Mouse (Mus musculus): ENCODE data around the gene Gm17490. TPM values are rescaled to one million over a fixed set of nuclear protein-coding genes. Genes with fewer than 3 reads are reported as not detected.

The Gm17490 gene
- polyA plus RNA-seq, 1 experiment from 2014 or later = not detected

GRCm38 (mm10) chr2:11653780-11654179, 27.7 kb upstream of the Gm17490 start:
- Histone ChIP-seq H3K36me3 (no peaks in the 10 kb centered on the region), H3K4me3 (replicated peaks) (no peak overlapping the region), H3K9ac (replicated peaks) (no peak overlapping the region), H3K27ac (no peak overlapping the region), H3K9me3 (no peaks in the 10 kb centered on the region), H3K27me3 (no peaks in the 10 kb centered on the region), H3K4me2 (no peak overlapping the region), H3K4me1 (replicated peaks) (no peaks in the 10 kb centered on the region)
- WGBS = 77% methylated on average over 5 of the region's 5 CpGs
- ATAC-seq (ENCODE audit: insufficient number of reproducible peaks, insufficient read depth, low FRiP score, low TSS enrichment, low read depth) = no peak

GRCm38 (mm10) chr2:11653330-11653729, 27.3 kb upstream of the Gm17490 start:
- ATAC-seq (ENCODE audit: insufficient number of reproducible peaks, insufficient read depth, low FRiP score, low TSS enrichment, low read depth) = no peak
- WGBS = 58% methylated on average over 6 of the region's 6 CpGs
- H3K4me3 ChIP-seq (replicated peaks) = no peak overlapping the region

GRCm38 (mm10) chr2:11652780-11653179, 26.7 kb upstream of the Gm17490 start:
- no peaks in the 10 kb centered on the region for H3K4me1 ChIP-seq (replicated peaks)
- no peaks in the 10 kb centered on the region for H3K27me3 ChIP-seq
- 74% methylated on average over 2 of the region's 2 CpGs for WGBS
- H3K27ac ChIP-seq = no peak overlapping the region
- no peak for ATAC-seq (ENCODE audit: insufficient number of reproducible peaks, insufficient read depth, low FRiP score, low TSS enrichment, low read depth)
- H3K4me3 ChIP-seq (replicated peaks) = no peak overlapping the region
- no peaks in the 10 kb centered on the region for H3K36me3 ChIP-seq
- no peak overlapping the region for H3K4me2 ChIP-seq
- H3K9me3 ChIP-seq = no peaks in the 10 kb centered on the region
- no peak overlapping the region for H3K9ac ChIP-seq (replicated peaks)

More at GRCm38 (mm10) chr2:11653330-11653729, 27.3 kb upstream of the Gm17490 start:
- H3K4me2 ChIP-seq = no peak overlapping the region
- no peak overlapping the region for H3K27ac ChIP-seq
- no peaks in the 10 kb centered on the region for H3K27me3 ChIP-seq
- no peaks in the 10 kb centered on the region for H3K9me3 ChIP-seq
- no peaks in the 10 kb centered on the region for H3K4me1 ChIP-seq (replicated peaks)
- H3K36me3 ChIP-seq = no peaks in the 10 kb centered on the region
- H3K9ac ChIP-seq (replicated peaks) = no peak overlapping the region

GRCm38 (mm10) chr2:11652196-11652595, 26.1 kb upstream of the Gm17490 start:
- H3K4me2 ChIP-seq = no peak overlapping the region
- H3K9ac ChIP-seq (replicated peaks) = no peak overlapping the region
- no peaks in the 10 kb centered on the region for H3K36me3 ChIP-seq
- ATAC-seq (ENCODE audit: insufficient number of reproducible peaks, insufficient read depth, low FRiP score, low TSS enrichment, low read depth) = no peak
- H3K4me1 ChIP-seq (replicated peaks) = no peaks in the 10 kb centered on the region
- no peaks in the 10 kb centered on the region for H3K9me3 ChIP-seq
- no peak overlapping the region for H3K4me3 ChIP-seq (replicated peaks)
- H3K27me3 ChIP-seq = no peaks in the 10 kb centered on the region
- WGBS = 91% methylated on average over 3 of the region's 3 CpGs
- no peak overlapping the region for H3K27ac ChIP-seq

GRCm38 (mm10) chr2:11651476-11651875, 25.4 kb upstream of the Gm17490 start:
- Histone ChIP-seq H3K9ac (replicated peaks) (no peak overlapping the region), H3K4me2 (no peak overlapping the region), H3K27ac (no peak overlapping the region), H3K4me3 (replicated peaks) (no peak overlapping the region), H3K36me3 (no peaks in the 10 kb centered on the region), H3K9me3 (no peaks in the 10 kb centered on the region), H3K4me1 (replicated peaks) (no peaks in the 10 kb centered on the region), H3K27me3 (no peaks in the 10 kb centered on the region)
- ATAC-seq (ENCODE audit: insufficient number of reproducible peaks, insufficient read depth, low FRiP score, low TSS enrichment, low read depth) = no peak
- WGBS = 54% methylated on average over 3 of the region's 3 CpGs

GRCm38 (mm10) chr2:11645297-11645696, 19.2 kb upstream of the Gm17490 start:
- no peaks in the 10 kb centered on the region for H3K36me3 ChIP-seq
- no peaks in the 10 kb centered on the region for H3K9me3 ChIP-seq
- no peak overlapping the region for H3K9ac ChIP-seq (replicated peaks)
- H3K4me2 ChIP-seq = no peak overlapping the region
- no peak for ATAC-seq (ENCODE audit: insufficient number of reproducible peaks, insufficient read depth, low FRiP score, low TSS enrichment, low read depth)
- no peaks in the 10 kb centered on the region for H3K4me1 ChIP-seq (replicated peaks)
- H3K4me3 ChIP-seq (replicated peaks) = no peak overlapping the region
- WGBS = 83% methylated on average over 2 of the region's 2 CpGs
- no peaks in the 10 kb centered on the region for H3K27me3 ChIP-seq
- H3K27ac ChIP-seq = no peak overlapping the region

GRCm38 (mm10) chr2:11644057-11644456, 18.0 kb upstream of the Gm17490 start:
- WGBS = 84% methylated on average over 1 of the region's 1 CpGs
- no peaks in the 10 kb centered on the region for H3K4me1 ChIP-seq (replicated peaks)
- no peak for ATAC-seq (ENCODE audit: insufficient number of reproducible peaks, insufficient read depth, low FRiP score, low TSS enrichment, low read depth)

GRCm38 (mm10) chr2:11642451-11642941, 16.4 kb upstream of the Gm17490 start, which contains the start of gene Il2ra:
TSS of gene Il2ra (plus strand) at chr2:11642807.
- ATAC-seq (ENCODE audit: insufficient number of reproducible peaks, insufficient read depth, low FRiP score, low TSS enrichment, low read depth) = no peak
- H3K9me3 ChIP-seq = no peaks in the 10 kb centered on the region
- no peaks in the 10 kb centered on the region for H3K36me3 ChIP-seq
- H3K9ac ChIP-seq (replicated peaks) = no peak within 1 kb of the TSS
- no peak within 1 kb of the TSS for H3K4me3 ChIP-seq (replicated peaks)
- no peak within 1 kb of the TSS for H3K27ac ChIP-seq
- 89% methylated on average over 3 of the region's 3 CpGs for WGBS
- H3K27me3 ChIP-seq = no peaks in the 10 kb centered on the region
- no peak within 1 kb of the TSS for H3K4me2 ChIP-seq
- no peaks in the 10 kb centered on the region for H3K4me1 ChIP-seq (replicated peaks)

More at GRCm38 (mm10) chr2:11644057-11644456, 18.0 kb upstream of the Gm17490 start:
- no peak overlapping the region for H3K4me2 ChIP-seq
- H3K36me3 ChIP-seq = no peaks in the 10 kb centered on the region
- no peaks in the 10 kb centered on the region for H3K27me3 ChIP-seq
- no peak overlapping the region for H3K27ac ChIP-seq
- H3K4me3 ChIP-seq (replicated peaks) = no peak overlapping the region
- no peak overlapping the region for H3K9ac ChIP-seq (replicated peaks)
- no peaks in the 10 kb centered on the region for H3K9me3 ChIP-seq

GRCm38 (mm10) chr2:11637115-11637514, 11.1 kb upstream of the Gm17490 start:
- ATAC-seq (ENCODE audit: insufficient number of reproducible peaks, insufficient read depth, low FRiP score, low TSS enrichment, low read depth) = no peak
- WGBS = 71% methylated on average over 1 of the region's 1 CpGs
- H3K9ac ChIP-seq (replicated peaks) = no peak overlapping the region

GRCm38 (mm10) chr2:11636138-11636480, 10.0 kb upstream of the Gm17490 start:
- no peak overlapping the region for H3K27ac ChIP-seq
- no peaks in the 10 kb centered on the region for H3K36me3 ChIP-seq
- no peaks in the 10 kb centered on the region for H3K27me3 ChIP-seq
- H3K4me2 ChIP-seq = no peak overlapping the region
- no peak for ATAC-seq (ENCODE audit: insufficient number of reproducible peaks, insufficient read depth, low FRiP score, low TSS enrichment, low read depth)
- H3K9me3 ChIP-seq = no peaks in the 10 kb centered on the region
- H3K9ac ChIP-seq (replicated peaks) = no peak overlapping the region
- no peaks in the 10 kb centered on the region for H3K4me1 ChIP-seq (replicated peaks)
- no peak overlapping the region for H3K4me3 ChIP-seq (replicated peaks)
- 72% methylated on average over 3 of the region's 3 CpGs for WGBS

More at GRCm38 (mm10) chr2:11637115-11637514, 11.1 kb upstream of the Gm17490 start:
- no peaks in the 10 kb centered on the region for H3K27me3 ChIP-seq
- no peaks in the 10 kb centered on the region for H3K4me1 ChIP-seq (replicated peaks)
- H3K36me3 ChIP-seq = no peaks in the 10 kb centered on the region
- no peak overlapping the region for H3K27ac ChIP-seq
- H3K4me3 ChIP-seq (replicated peaks) = no peak overlapping the region
- H3K4me2 ChIP-seq = no peak overlapping the region
- no peaks in the 10 kb centered on the region for H3K9me3 ChIP-seq

GRCm38 (mm10) chr2:11635471-11636137, 9.5 kb upstream of the Gm17490 start:
- WGBS = 94% methylated on average over 5 of the region's 5 CpGs
- no peaks in the 10 kb centered on the region for H3K4me1 ChIP-seq (replicated peaks)
- no peak for ATAC-seq (ENCODE audit: insufficient number of reproducible peaks, insufficient read depth, low FRiP score, low TSS enrichment, low read depth)
- H3K36me3 ChIP-seq = no peaks in the 10 kb centered on the region
- no peak overlapping the region for H3K4me2 ChIP-seq
- no peaks in the 10 kb centered on the region for H3K9me3 ChIP-seq
- H3K9ac ChIP-seq (replicated peaks) = no peak overlapping the region
- no peak overlapping the region for H3K27ac ChIP-seq
- H3K4me3 ChIP-seq (replicated peaks) = no peak overlapping the region
- no peaks in the 10 kb centered on the region for H3K27me3 ChIP-seq

GRCm38 (mm10) chr2:11635035-11635434, 9.0 kb upstream of the Gm17490 start:
- Histone ChIP-seq H3K27me3 (no peaks in the 10 kb centered on the region), H3K4me1 (replicated peaks) (no peaks in the 10 kb centered on the region), H3K9ac (replicated peaks) (no peak overlapping the region), H3K27ac (no peak overlapping the region), H3K36me3 (no peaks in the 10 kb centered on the region), H3K9me3 (no peaks in the 10 kb centered on the region), H3K4me3 (replicated peaks) (no peak overlapping the region), H3K4me2 (no peak overlapping the region)
- no peak for ATAC-seq (ENCODE audit: insufficient number of reproducible peaks, insufficient read depth, low FRiP score, low TSS enrichment, low read depth)
- WGBS = 89% methylated on average over 6 of the region's 6 CpGs
